Mouse (Mus musculus): ENCODE results near the gene Lbp. TPM values are rescaled to one million over a fixed set of nuclear protein-coding genes. Genes with fewer than 3 reads are reported as not detected.

Gene Lbp
- total RNA-seq, 2 experiments from 2014 or later, result 23.0 to 36.4 TPM

Other genes with a start within 250 kb of the Lbp start
- gene Tgm2, start 160.1 kb upstream of the Lbp start, total RNA-seq (2021), result 10 to 100 TPM; 58.1 to 65.3 TPM
- gene D630003M21Rik, start 77.3 kb upstream of the Lbp start, total RNA-seq (2021), result 1 to 10 TPM; 5.1 to 6.1 TPM
- not detected for gene Bpi, start 48.4 kb upstream of the Lbp start, total RNA-seq (2021)
- gene Snhg11, start 69.1 kb downstream of the Lbp start, total RNA-seq (2021), result 10 to 100 TPM in 1 of 2 experiments, 1 to 10 TPM in 1; 8.4 to 14.9 TPM
- 10 to 100 TPM; 37.3 to 48.5 TPM for gene Ralgapb, start 103.4 kb downstream of the Lbp start, total RNA-seq (2021)
- gene Adig, start 196.1 kb downstream of the Lbp start, total RNA-seq (2021), result 10 to 100 TPM; 15.3 to 22.8 TPM
- not detected for gene Arhgap40, start 206.3 kb downstream of the Lbp start, total RNA-seq (2021)

Data from adrenal gland, postnatal 4 days (tissue).